In the genomic region with DNA sequence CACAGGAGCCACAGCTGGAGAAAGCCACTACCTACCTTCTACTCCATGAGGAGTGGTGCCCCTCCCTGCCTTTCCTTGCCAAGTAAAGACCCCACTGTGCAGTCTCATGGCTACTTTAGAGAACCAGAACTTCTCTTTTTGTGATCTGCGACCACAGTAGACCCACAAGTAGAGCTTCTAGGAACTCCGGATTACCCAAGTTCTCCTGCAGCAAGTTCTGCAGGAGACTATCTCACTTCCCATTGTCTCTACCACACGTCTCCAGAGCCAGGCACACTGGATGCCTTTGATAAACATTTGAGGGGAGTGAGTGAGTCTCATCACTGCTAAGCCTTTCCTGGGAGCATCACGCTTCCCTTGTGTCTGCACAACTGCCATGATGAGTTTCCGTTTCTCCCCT, we compare ENCODE assay signal across 29 mouse cellular contexts. TPM values are rescaled to one million over a fixed set of nuclear protein-coding genes. Genes with fewer than 3 reads are reported as not detected.
"Had no signal": no experiment of that assay in that cellular context is flagged by ENCODE, and none has a peak within 500 bp of the region (broad histone marks: within the 10 kb centered on the region; RNA-seq: fewer than 3 reads in every experiment).

No protein-coding gene starts in this region.

- ATAC-seq: midbrain, embryonic 16.5 days had no signal

- DNase-seq: lung, adult 18-20 months; lung, embryonic 14.5 days; lung, postnatal 10 days; lung, postnatal 4 days; midbrain, embryonic 14.5 days; retina, postnatal 1 day; right cerebral cortex, adult 18-20 months; right cerebral cortex, postnatal 25 days; right cerebral cortex, postnatal 4 days; spleen, adult 18-20 months; thymus, adult 18-20 months; thymus, postnatal 14 days; thymus, postnatal 36 days had no signal

- H3K36me3 ChIP-seq: midbrain, embryonic 10.5 days; midbrain, embryonic 12.5 days; neural tube, embryonic 13.5 days; neural tube, embryonic 15.5 days had no signal

- H3K4me3 ChIP-seq: midbrain, embryonic 10.5 days; midbrain, embryonic 12.5 days; myocyte; neural tube, embryonic 13.5 days; neural tube, embryonic 15.5 days had no signal

- H3K4me1 ChIP-seq: neural tube, embryonic 13.5 days; neural tube, embryonic 15.5 days had no signal

- H3K27me3 ChIP-seq: midbrain, embryonic 12.5 days; neural tube, embryonic 13.5 days; neural tube, embryonic 15.5 days had no signal

- H3K27ac ChIP-seq: liver, embryonic 14.5 days; midbrain, embryonic 10.5 days; midbrain, embryonic 12.5 days; neural tube, embryonic 13.5 days; neural tube, embryonic 15.5 days had no signal

- H3K9me3 ChIP-seq: midbrain, embryonic 10.5 days; midbrain, embryonic 12.5 days; neural tube, embryonic 13.5 days; neural tube, embryonic 15.5 days had no signal

RNA-seq across cellular contexts. Expression of a gene that starts 5.9 kb away (rescaled TPM):
- total RNA-seq: megakaryocyte-erythroid progenitor cell, adult 5-6 weeks had no signal
- polyA plus RNA-seq: liver, embryonic 14.5 days; liver, embryonic 16.5 days; lung, embryonic 14.5 days; lung, embryonic 16.5 days; midbrain, embryonic 10.5 days; midbrain, embryonic 12.5 days; midbrain, embryonic 14.5 days; midbrain, embryonic 16.5 days; myocyte; neural tube, embryonic 11.5 days; neural tube, embryonic 13.5 days; neural tube, embryonic 15.5 days; small intestine, adult 2 months; stomach, embryonic 14.5 days; stomach, embryonic 16.5 days; thymus, postnatal 0 days; urinary bladder, adult 2 months had no signal
